Mouse (Mus musculus) megakaryocyte, adult 5-6 weeks (primary cell): ENCODE measurements around the gene Ptprs. TPM values are rescaled to one million over a fixed set of nuclear protein-coding genes. Genes with fewer than 3 reads are reported as not detected.
"Not testable (repeated sequence)": the region's sequence is repeated elsewhere in the genome, so short reads cannot be mapped to it uniquely, and the experiment has no call there.

Experiments
- ATAC-seq: 2 replicates; pipeline ENCODE4 v1.8.0; 2016; ENCODE audit warnings: mild to moderate bottlenecking, inconsistent platforms; ENCODE audit not compliant: poor library complexity, severe bottlenecking
- total RNA-seq, 2 experiments: library from RNA; stranded (forward) in 1 of 2; stranded (reverse) in 1 of 2; fragments of 153-499, 151-499 nt in 1 of 2; fragments of 221-1000, 200-1000 nt in 1 of 2; gene quantifications; 2 replicates each; pipeline versions ENCODE4 v1.2.3 to v1.2.4; 2015 to 2017

Ptprs gene
- total RNA-seq (2015) (18.1 and 18.6 TPM in 2 replicates), total RNA-seq (2017) (17.3 and 52.6 TPM in 2 replicates)

- ATAC-seq, result peak; percentile 46
Observed at GRCm38 (mm10) chr17:56476402-56476752, at the start of gene Ptprs. Gene Ptprs (minus strand): TSS chr17:56476483.

- no peak for ATAC-seq
Observed at GRCm38 (mm10) chr17:56524943-56525342, 48.7 kb upstream of the Ptprs start.

- no peak for ATAC-seq
Observed at GRCm38 (mm10) chr17:56522744-56523143, 46.5 kb upstream of the Ptprs start.

- ATAC-seq, result no peak
Observed at GRCm38 (mm10) chr17:56515690-56516410, 39.6 kb upstream of the Ptprs start.

GRCm38 (mm10) chr17:56514916-56515315 lies 38.6 kb upstream of the Ptprs start:
- no peak for ATAC-seq

- ATAC-seq, result no peak
Observed at GRCm38 (mm10) chr17:56514330-56514729, 38.0 kb upstream of the Ptprs start.

GRCm38 (mm10) chr17:56512310-56512709 lies 36.0 kb upstream of the Ptprs start, which contains the start of gene Znrf4:
Gene Znrf4 (minus strand): TSS chr17:56512431.
- no peak for ATAC-seq

GRCm38 (mm10) chr17:56511707-56512090 lies 35.4 kb upstream of the Ptprs start:
- ATAC-seq, result no peak

- ATAC-seq, result no peak
Observed at GRCm38 (mm10) chr17:56510970-56511706, 34.9 kb upstream of the Ptprs start.

- ATAC-seq, result no peak
Observed at GRCm38 (mm10) chr17:56510473-56510969, 34.2 kb upstream of the Ptprs start.

- ATAC-seq, result no peak
Observed at GRCm38 (mm10) chr17:56509707-56510472, 33.6 kb upstream of the Ptprs start.

GRCm38 (mm10) chr17:56509021-56509640 lies 32.8 kb upstream of the Ptprs start:
- ATAC-seq, result no peak

GRCm38 (mm10) chr17:56507161-56508068 lies 31.1 kb upstream of the Ptprs start:
- ATAC-seq, result peak; percentile 95

- ATAC-seq, result no peak
Observed at GRCm38 (mm10) chr17:56506417-56507065, 30.3 kb upstream of the Ptprs start.

GRCm38 (mm10) chr17:56505401-56505800 lies 29.1 kb upstream of the Ptprs start:
- ATAC-seq, result no peak

GRCm38 (mm10) chr17:56502526-56502925 lies 26.2 kb upstream of the Ptprs start:
- no peak for ATAC-seq

- not testable (repeated sequence) for ATAC-seq
Observed at GRCm38 (mm10) chr17:56501635-56502400, 25.5 kb upstream of the Ptprs start.

- ATAC-seq, result no peak
Observed at GRCm38 (mm10) chr17:56499229-56499628, 22.9 kb upstream of the Ptprs start.
